Mouse (Mus musculus): ENCODE data around the gene Rhox3e. TPM values are rescaled to one million over a fixed set of nuclear protein-coding genes. Genes with fewer than 3 reads are reported as not detected.
"Not testable (repeated sequence)": the region's sequence is repeated elsewhere in the genome, so short reads cannot be mapped to it uniquely, and the experiment has no call there.

Rhox3e gene
- total and polyA plus RNA-seq, 3 experiments = not detected

DNA sequence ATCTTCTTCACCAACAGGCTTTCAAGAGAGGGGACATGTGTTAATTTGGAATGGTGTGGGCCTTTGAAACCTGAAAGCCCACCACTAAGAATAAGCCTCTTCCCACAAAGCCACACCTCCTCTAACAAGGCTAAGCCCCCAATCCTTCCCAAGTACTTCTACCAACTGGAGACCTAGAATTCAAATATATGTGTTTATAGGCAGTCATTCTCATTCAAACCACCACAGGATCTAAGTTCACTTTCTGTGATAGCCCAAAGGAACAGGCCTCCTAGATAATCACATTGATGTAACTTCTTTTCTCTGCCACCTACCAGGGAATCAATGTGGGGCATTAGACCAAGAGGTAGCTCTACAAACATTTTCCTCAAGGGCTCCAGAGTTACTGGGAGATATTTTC is 38.9 kb downstream of the Rhox3e start, which contains the start of gene Rhox3f:
Gene Rhox3f, plus strand, starts transcription at position 301 of the 400 bp plus-strand sequence.
- H3K9me3 ChIP-seq (replicated peaks; ENCODE audit: low read length); H3K4me3 ChIP-seq (replicated peaks in 1 of 3; ENCODE audit: low read depth in 2 of 3, low read length in 2 of 3, poor library complexity in 1 of 3); H3K36me3 ChIP-seq (replicated peaks in 1 of 2; ENCODE audit: control insufficient read depth in 1 of 2, insufficient read depth in 1 of 2, low read length in 1 of 2); H3K4me1 ChIP-seq (ENCODE audit: control insufficient read depth in 1 of 2, insufficient read depth in 2 of 2); H3K27ac ChIP-seq (ENCODE audit: insufficient read depth, low read depth); H3K79me2 ChIP-seq (replicated peaks; ENCODE audit: control insufficient read depth, extremely low read depth, insufficient read depth, poor library complexity, severe bottlenecking); in situ Hi-C loops (cut with MboI; ENCODE audit: low pct_ligation_motif_present, low pct_unique_long_range_greater_than_20kb, low sequenced_read_pairs); dilution Hi-C loops (cut with MboI; ENCODE audit: extremely low pct_ligation_motif_present, extremely low pct_unique_long_range_greater_than_20kb, low sequenced_read_pairs); H3K9ac ChIP-seq (ENCODE audit: insufficient read depth, low read depth); H3K27me3 ChIP-seq (replicated peaks); H3K4me2 ChIP-seq (ENCODE audit: insufficient read depth, low read depth, poor library complexity, severe bottlenecking); DNase-seq (ENCODE audit: extremely low read depth): not testable (repeated sequence)

Other genes with a start within 250 kb of the Rhox3e start
- not detected in 2 replicates for gene Rhox3a2, start 162.0 kb upstream of the Rhox3e start, total RNA-seq (2012; rRNA removed)
- not detected in 2 replicates for gene Rhox3a2, start 162.0 kb upstream of the Rhox3e start, total RNA-seq (2014; rRNA removed)
- gene Rhox3a2, start 162.0 kb upstream of the Rhox3e start, polyA plus RNA-seq (2012; ENCODE audit: insufficient read length, low read depth) = not detected in 2 replicates
- 1.7 TPM in 1 of 2 replicates, not detected in the other for gene Rhox4a2, start 151.2 kb upstream of the Rhox3e start, total RNA-seq (2012; rRNA removed)
- gene Rhox4a2, start 151.2 kb upstream of the Rhox3e start, total RNA-seq (2014; rRNA removed) = 9.8 and 16.4 TPM in 2 replicates
- gene Rhox4a2, start 151.2 kb upstream of the Rhox3e start, polyA plus RNA-seq (2012; ENCODE audit: insufficient read length, low read depth) = 0.36 and 36.6 TPM in 2 replicates
- not detected in 2 replicates for gene Rhox2b, start 130.0 kb upstream of the Rhox3e start, total RNA-seq (2012; rRNA removed)
- 0.34 TPM in 1 of 2 replicates, not detected in the other for gene Rhox2b, start 130.0 kb upstream of the Rhox3e start, total RNA-seq (2014; rRNA removed)
- gene Rhox2b, start 130.0 kb upstream of the Rhox3e start, polyA plus RNA-seq (2012; ENCODE audit: insufficient read length, low read depth) = 0.35 TPM in 1 of 2 replicates, not detected in the other
- gene Rhox4b, start 109.5 kb upstream of the Rhox3e start, total RNA-seq (2012; rRNA removed) = 1.6 and 3.9 TPM in 2 replicates
- gene Rhox4b, start 109.5 kb upstream of the Rhox3e start, total RNA-seq (2014; rRNA removed) = not detected in 2 replicates
- 0.51 and 0.56 TPM in 2 replicates for gene Rhox4b, start 109.5 kb upstream of the Rhox3e start, polyA plus RNA-seq (2012; ENCODE audit: insufficient read length, low read depth)
- not detected in 2 replicates for gene Rhox2c, start 88.3 kb upstream of the Rhox3e start, total RNA-seq (2012; rRNA removed)
- gene Rhox2c, start 88.3 kb upstream of the Rhox3e start, total RNA-seq (2014; rRNA removed) = not detected in 2 replicates
- not detected in 2 replicates for gene Rhox2c, start 88.3 kb upstream of the Rhox3e start, polyA plus RNA-seq (2012; ENCODE audit: insufficient read length, low read depth)
- gene Rhox3c, start 83.4 kb upstream of the Rhox3e start, total RNA-seq (2012; rRNA removed) = not detected in 2 replicates
- gene Rhox3c, start 83.4 kb upstream of the Rhox3e start, total RNA-seq (2014; rRNA removed) = not detected in 2 replicates
- not detected in 2 replicates for gene Rhox3c, start 83.4 kb upstream of the Rhox3e start, polyA plus RNA-seq (2012; ENCODE audit: insufficient read length, low read depth)
- not detected in 2 replicates for gene Rhox4c, start 61.7 kb upstream of the Rhox3e start, total RNA-seq (2012; rRNA removed)
- not detected in 2 replicates for gene Rhox4c, start 61.7 kb upstream of the Rhox3e start, total RNA-seq (2014; rRNA removed)
- gene Rhox4c, start 61.7 kb upstream of the Rhox3e start, polyA plus RNA-seq (2012; ENCODE audit: insufficient read length, low read depth) = not detected in 2 replicates
- not detected in 2 replicates for gene Rhox2d, start 48.6 kb upstream of the Rhox3e start, total RNA-seq (2012; rRNA removed)
- not detected in 2 replicates for gene Rhox2d, start 48.6 kb upstream of the Rhox3e start, total RNA-seq (2014; rRNA removed)
- not detected in 2 replicates for gene Rhox2d, start 48.6 kb upstream of the Rhox3e start, polyA plus RNA-seq (2012; ENCODE audit: insufficient read length, low read depth)
- not detected in 2 replicates for gene Rhox4d, start 27.7 kb upstream of the Rhox3e start, total RNA-seq (2012; rRNA removed)
- gene Rhox4d, start 27.7 kb upstream of the Rhox3e start, total RNA-seq (2014; rRNA removed) = not detected in 2 replicates
- gene Rhox4d, start 27.7 kb upstream of the Rhox3e start, polyA plus RNA-seq (2012; ENCODE audit: insufficient read length, low read depth) = 0.33 TPM in 1 of 2 replicates, not detected in the other
- gene Rhox2e, start 11.6 kb upstream of the Rhox3e start, total RNA-seq (2012; rRNA removed) = not detected in 2 replicates
- not detected in 2 replicates for gene Rhox2e, start 11.6 kb upstream of the Rhox3e start, total RNA-seq (2014; rRNA removed)
- gene Rhox2e, start 11.6 kb upstream of the Rhox3e start, polyA plus RNA-seq (2012; ENCODE audit: insufficient read length, low read depth) = not detected in 2 replicates
- not detected in 2 replicates for gene Rhox4e, start 15.4 kb downstream of the Rhox3e start, total RNA-seq (2012; rRNA removed)
- gene Rhox4e, start 15.4 kb downstream of the Rhox3e start, total RNA-seq (2014; rRNA removed) = not detected in 2 replicates
- gene Rhox4e, start 15.4 kb downstream of the Rhox3e start, polyA plus RNA-seq (2012; ENCODE audit: insufficient read length, low read depth) = not detected in 2 replicates
- gene Rhox2f, start 29.4 kb downstream of the Rhox3e start, total RNA-seq (2012; rRNA removed) = not detected in 2 replicates
- gene Rhox2f, start 29.4 kb downstream of the Rhox3e start, total RNA-seq (2014; rRNA removed) = not detected in 2 replicates
- not detected in 2 replicates for gene Rhox2f, start 29.4 kb downstream of the Rhox3e start, polyA plus RNA-seq (2012; ENCODE audit: insufficient read length, low read depth)
- gene Rhox3f, start 39.0 kb downstream of the Rhox3e start, total RNA-seq (2012; rRNA removed) = not detected in 2 replicates
- gene Rhox3f, start 39.0 kb downstream of the Rhox3e start, total RNA-seq (2014; rRNA removed) = not detected in 2 replicates
- gene Rhox3f, start 39.0 kb downstream of the Rhox3e start, polyA plus RNA-seq (2012; ENCODE audit: insufficient read length, low read depth) = not detected in 2 replicates
- gene Rhox4f, start 65.7 kb downstream of the Rhox3e start, total RNA-seq (2012; rRNA removed) = not detected in 2 replicates
- not detected in 2 replicates for gene Rhox4f, start 65.7 kb downstream of the Rhox3e start, total RNA-seq (2014; rRNA removed)
- not detected in 2 replicates for gene Rhox4f, start 65.7 kb downstream of the Rhox3e start, polyA plus RNA-seq (2012; ENCODE audit: insufficient read length, low read depth)
- not detected in 2 replicates for gene Rhox3g, start 86.6 kb downstream of the Rhox3e start, total RNA-seq (2012; rRNA removed)
- gene Rhox3g, start 86.6 kb downstream of the Rhox3e start, total RNA-seq (2014; rRNA removed) = not detected in 2 replicates
- gene Rhox3g, start 86.6 kb downstream of the Rhox3e start, polyA plus RNA-seq (2012; ENCODE audit: insufficient read length, low read depth) = not detected in 2 replicates
- not detected in 2 replicates for gene Rhox2g, start 101.5 kb downstream of the Rhox3e start, total RNA-seq (2012; rRNA removed)
- not detected in 2 replicates for gene Rhox2g, start 101.5 kb downstream of the Rhox3e start, total RNA-seq (2014; rRNA removed)
- gene Rhox2g, start 101.5 kb downstream of the Rhox3e start, polyA plus RNA-seq (2012; ENCODE audit: insufficient read length, low read depth) = 0.56 and 0.84 TPM in 2 replicates
- 0.13 TPM in 1 of 2 replicates, not detected in the other for gene Rhox4g, start 109.3 kb downstream of the Rhox3e start, total RNA-seq (2012; rRNA removed)
- not detected in 2 replicates for gene Rhox4g, start 109.3 kb downstream of the Rhox3e start, total RNA-seq (2014; rRNA removed)
- gene Rhox4g, start 109.3 kb downstream of the Rhox3e start, polyA plus RNA-seq (2012; ENCODE audit: insufficient read length, low read depth) = not detected in 2 replicates
- gene Rhox3h, start 126.7 kb downstream of the Rhox3e start, total RNA-seq (2012; rRNA removed) = not detected in 2 replicates
- gene Rhox3h, start 126.7 kb downstream of the Rhox3e start, total RNA-seq (2014; rRNA removed) = not detected in 2 replicates
- not detected in 2 replicates for gene Rhox3h, start 126.7 kb downstream of the Rhox3e start, polyA plus RNA-seq (2012; ENCODE audit: insufficient read length, low read depth)
- gene Rhox2h, start 131.3 kb downstream of the Rhox3e start, total RNA-seq (2012; rRNA removed) = 1.4 and 2.1 TPM in 2 replicates
- 0.90 and 0.95 TPM in 2 replicates for gene Rhox2h, start 131.3 kb downstream of the Rhox3e start, total RNA-seq (2014; rRNA removed)
- gene Rhox2h, start 131.3 kb downstream of the Rhox3e start, polyA plus RNA-seq (2012; ENCODE audit: insufficient read length, low read depth) = 0.87 and 1.5 TPM in 2 replicates

Measured in CH12.LX (cell line).